Mouse (Mus musculus) ES-E14 (cell line): ENCODE data around the gene Tbc1d15.

Experiments used
- CHD2 ChIP-seq: IDR thresholded peaks from 2 replicates; pipeline ENCODE4 v1.6.1; 2014; ENCODE audit warnings: mild to moderate bottlenecking, low read depth, low read length, inconsistent platforms
- MAFK ChIP-seq: IDR thresholded peaks from 2 replicates; pipeline ENCODE4 v1.6.1; 2014; ENCODE audit warnings: mild to moderate bottlenecking, low read depth, low read length, inconsistent platforms; ENCODE audit not compliant: insufficient read depth
- ZNF384 ChIP-seq: IDR thresholded peaks from 2 replicates; pipeline ENCODE4 v1.6.1; 2012; ENCODE audit warnings: low read depth, low read length, inconsistent platforms

GRCm38 (mm10) chr10:115253521-115253920 is 2.3 kb upstream of the Tbc1d15 start:
- TF ChIP-seq CHD2 (no peak), ZNF384 (no peak), MAFK (no peak)
